Mouse (Mus musculus) 3134 (cell line): ENCODE data around the gene Nploc4.

Experiments
- DNase-seq: peaks from one replicate; pipeline ENCODE4 v3.0.0-alpha.2; 2011; ENCODE audit warnings: low spot score; ENCODE audit not compliant: insufficient read length; ENCODE audit errors: extremely low read depth

The Nploc4 gene

GRCm38 (mm10) chr11:120437152-120437856 lies at the start of gene Nploc4:
Gene Nploc4 (minus strand): TSS chr11:120437708.
- DNase-seq, result peak; percentile 87

DNA sequence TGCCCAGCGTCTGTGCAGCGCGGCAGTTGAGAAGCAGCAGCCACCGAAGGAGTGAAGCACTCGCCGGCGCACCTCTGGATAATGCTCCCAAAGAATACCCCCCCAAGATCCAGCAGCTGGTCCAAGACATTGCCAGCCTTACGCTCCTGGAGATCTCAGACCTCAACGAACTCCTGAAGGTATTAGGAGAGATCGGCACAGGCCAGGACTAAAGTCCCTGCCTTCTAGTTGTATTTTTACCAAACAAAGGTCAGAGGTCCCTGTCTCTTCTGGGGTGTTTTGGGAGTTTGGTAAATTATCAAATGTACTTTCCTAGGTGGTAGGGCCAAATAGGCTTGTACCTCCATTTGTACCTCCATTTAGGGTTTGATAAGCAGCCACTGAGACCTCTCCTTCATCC lies 47.7 kb upstream of the Nploc4 start:
- no peak for DNase-seq

DNA sequence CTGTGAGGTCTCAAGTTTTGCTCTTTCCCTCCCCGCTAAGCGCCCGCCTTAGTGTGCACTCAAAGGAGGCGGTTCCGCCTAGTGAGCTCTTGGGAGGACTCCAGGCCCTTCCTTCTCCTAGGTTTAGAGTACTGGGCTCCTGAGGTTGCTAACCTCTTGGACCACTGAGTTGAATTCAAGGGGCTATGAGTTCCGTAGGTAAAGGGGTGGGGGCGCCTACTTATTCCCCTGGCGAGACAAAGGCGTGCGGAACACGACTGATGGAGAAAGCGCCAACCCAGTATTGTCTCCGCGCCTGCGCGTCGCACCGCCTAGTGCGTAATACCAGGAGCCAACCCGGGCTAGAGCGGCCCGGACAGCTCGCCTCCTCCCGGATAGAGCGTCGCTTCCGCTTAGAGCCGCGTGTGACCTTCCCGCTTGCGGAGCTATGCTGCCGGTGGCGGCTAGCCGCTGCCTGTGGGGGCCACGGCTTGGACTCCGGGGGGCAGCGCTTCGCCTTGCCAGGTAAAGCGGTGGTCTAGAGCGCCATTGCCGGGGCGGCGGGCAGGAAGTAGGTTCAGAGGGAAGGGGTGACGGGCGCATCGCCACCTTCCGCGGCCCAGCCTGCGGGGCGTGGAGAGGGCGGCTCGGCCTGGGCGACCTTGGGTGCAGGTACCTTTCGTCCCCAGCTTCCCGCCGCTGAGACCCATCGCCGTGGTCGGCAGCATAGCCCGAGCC lies 46.9 kb upstream of the Nploc4 start, which contains the start of gene Mrpl12:
Gene Mrpl12, plus strand, starts transcription at position 349 of the 717 bp plus-strand sequence.
- DNase-seq, result peak; percentile 92

DNA sequence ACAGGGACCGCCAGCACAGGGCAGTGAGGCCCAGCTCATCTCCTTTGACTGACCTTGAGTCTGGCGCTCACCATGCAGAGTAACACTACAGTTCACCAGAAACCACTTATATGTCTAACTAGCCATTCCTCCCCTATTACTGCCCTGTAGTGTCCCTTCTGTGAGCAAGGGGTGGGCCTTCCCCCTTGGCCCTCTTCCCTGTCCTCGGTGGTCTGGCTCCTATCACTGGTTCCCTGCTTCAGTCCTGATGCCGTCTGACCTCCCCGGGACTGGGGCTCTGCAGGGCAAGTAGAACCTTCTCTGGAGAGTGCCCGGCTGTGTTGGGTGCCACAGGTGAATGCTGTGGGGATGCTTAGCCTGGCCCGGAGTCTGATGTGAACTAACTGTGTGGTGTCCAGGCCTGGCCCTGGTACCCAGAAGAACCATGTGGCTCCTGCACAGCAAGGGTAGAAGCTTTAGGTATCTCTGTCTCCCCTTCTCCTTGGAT lies 46.0 kb upstream of the Nploc4 start:
- no peak for DNase-seq

- DNase-seq, result no peak
Measured at GRCm38 (mm10) chr11:120472052-120472451, 34.5 kb upstream of the Nploc4 start.

DNA sequence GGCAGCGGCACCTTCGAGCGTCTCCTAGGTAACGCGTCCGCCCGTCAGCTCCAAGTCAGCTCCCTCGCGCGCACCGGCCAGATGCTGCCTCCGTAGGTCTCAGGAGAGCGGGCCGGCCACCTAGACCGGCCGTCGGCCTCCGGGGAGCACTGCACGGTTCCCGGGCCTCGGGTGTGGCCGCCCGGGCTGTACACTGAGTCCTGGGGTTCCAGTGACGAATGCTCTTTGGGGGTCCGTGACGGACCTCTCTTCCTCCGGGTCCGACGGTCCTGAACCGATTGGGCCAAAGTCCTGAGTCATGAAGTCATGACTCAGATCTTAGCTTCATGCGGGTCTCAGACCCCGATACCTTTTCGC lies 30.2 kb upstream of the Nploc4 start:
- DNase-seq, result no peak

- peak; percentile 98 for DNase-seq
Measured at GRCm38 (mm10) chr11:120467051-120467735, 29.7 kb upstream of the Nploc4 start, which contains the start of gene Arl16. Gene Arl16 (minus strand): TSS chr11:120467607.

- DNase-seq, result peak; percentile 72
Measured at GRCm38 (mm10) chr11:120465521-120465920, 28.0 kb upstream of the Nploc4 start.

DNA sequence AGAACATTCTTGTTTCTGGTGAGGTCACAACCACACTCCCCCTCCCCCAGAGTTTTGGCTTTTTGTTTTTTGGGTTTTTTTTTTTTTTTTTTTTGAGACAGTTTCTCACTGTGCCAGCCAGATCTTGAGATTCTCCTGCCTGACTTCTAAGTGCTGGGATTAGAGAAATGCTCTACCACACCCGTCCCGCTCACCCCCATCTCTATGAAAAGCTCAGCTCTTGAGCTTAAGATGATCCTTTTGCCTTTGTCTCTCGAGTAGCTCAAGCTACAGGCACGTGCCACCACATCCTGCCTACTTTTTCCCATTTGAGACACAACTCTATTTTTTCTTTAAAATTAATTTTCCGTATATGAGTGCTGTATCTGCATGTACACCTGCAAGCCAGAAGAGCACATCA lies 26.9 kb upstream of the Nploc4 start:
- DNase-seq, result no peak

- no peak for DNase-seq
Measured at GRCm38 (mm10) chr11:120463536-120463935, 26.0 kb upstream of the Nploc4 start.

- no peak for DNase-seq
Measured at GRCm38 (mm10) chr11:120458847-120459597, 21.5 kb upstream of the Nploc4 start.

DNA sequence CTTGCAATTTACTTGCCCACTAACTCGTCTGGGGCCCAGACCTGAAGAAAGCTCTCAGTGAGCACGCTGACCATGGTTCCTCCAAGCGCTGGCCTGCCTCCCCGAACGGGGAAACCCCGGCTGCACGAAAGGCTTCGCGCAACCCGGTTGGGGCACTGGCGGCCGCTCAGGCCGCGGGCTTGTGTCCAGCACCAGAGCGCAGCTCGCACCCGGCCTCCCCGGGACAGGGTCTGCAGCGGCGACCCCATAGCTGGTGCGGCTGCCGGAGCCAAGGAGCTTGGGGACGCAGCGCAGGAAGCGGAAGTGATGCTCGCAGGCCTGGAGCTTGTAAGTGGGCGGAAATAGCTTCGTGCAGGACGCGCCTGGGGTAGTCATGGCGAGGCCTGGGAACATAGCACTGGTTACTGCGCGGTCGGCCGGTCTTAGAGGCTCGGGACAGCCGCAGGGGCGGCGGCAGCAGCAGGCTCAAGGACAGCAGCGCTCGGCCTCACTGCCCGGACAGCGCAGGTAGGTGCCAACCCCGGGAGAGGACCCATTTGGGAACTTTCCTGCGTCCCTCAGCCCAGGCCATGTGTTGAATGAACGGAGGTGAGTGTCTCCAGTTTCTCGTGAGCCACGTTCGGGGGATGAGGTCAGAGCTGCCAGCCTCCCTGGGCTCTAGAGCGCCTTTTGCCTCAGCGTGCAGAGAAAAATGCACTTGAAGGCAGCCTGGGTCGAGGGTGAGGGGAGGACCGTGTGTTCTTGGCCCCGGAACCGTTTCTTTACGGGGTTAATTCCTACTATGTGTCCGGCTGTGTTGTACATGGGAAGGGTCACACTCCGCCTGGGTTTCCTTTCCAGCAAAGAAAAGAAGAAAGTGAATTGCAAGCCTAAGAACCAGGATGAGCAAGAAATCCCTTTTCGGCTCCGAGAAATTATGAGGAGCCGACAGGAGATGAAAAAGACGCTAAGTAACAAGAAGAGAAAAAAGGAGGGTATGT lies 20.6 kb upstream of the Nploc4 start, which contains the start of the genes Oxld1 and Ccdc137:
Gene Oxld1, minus strand, starts transcription at position 297 of the 980 bp plus-strand sequence.
Gene Ccdc137, plus strand, starts transcription at position 344 of the 980 bp plus-strand sequence.
- DNase-seq, result peak; percentile 91

DNA sequence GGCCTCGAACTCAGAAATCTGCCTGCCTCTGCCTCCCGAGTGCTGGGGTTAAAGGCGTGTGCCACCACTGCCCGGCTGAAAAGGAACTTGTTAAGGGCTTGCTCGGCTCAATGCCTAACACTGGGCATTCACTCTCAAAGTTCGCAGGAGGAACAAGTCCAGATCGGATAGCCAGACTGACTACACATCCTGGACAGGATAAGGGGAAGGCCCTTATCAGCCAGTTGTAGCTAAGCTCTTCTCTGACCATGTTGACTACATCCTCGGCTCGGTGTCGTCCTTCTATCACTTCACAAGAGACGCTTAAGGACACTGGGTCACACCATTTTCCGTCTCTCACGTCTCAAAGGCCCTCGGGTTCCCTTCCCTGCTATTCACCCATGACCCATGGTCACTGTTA lies 19.9 kb upstream of the Nploc4 start:
- no peak for DNase-seq

DNA sequence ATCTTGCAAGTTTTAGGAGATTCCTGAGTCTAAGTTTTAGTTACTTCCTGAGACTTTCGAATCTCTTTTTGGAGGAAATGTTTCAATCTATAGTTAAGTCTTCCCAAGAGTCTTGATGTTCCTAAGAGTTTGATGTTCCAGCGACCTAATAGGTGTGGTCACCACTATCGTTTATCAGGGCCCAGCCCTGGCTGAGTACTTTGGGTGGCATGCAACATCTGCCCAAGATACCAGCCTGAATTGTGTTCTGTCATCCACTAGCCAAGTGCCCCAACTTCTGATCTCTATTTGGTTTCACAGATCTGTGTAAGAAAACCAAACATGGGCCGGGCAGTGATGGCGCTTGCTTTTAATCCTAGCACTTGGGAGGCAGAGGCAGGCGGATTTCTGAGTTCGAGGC lies 17.9 kb upstream of the Nploc4 start:
- DNase-seq, result no peak

- no peak for DNase-seq
Measured at GRCm38 (mm10) chr11:120454965-120455364, 17.5 kb upstream of the Nploc4 start.

DNA sequence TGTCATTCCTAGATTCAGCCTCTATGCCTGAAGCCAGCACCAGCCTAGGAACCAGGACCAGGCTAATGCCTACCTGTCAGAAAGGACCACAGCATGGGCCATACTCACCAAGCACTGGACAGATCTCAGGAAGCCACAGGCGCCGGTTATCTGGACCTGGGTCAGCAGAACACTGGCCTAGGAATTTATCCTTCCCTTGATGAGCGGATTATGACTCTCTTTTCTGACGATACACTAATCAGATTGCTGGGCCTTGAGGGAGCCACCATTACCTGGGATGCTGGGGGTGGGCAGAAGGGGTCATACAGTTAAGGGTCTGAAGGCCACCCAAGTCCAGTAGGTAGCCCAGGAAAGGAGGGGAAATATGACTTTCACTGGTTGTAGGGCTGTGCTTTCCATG lies 15.8 kb upstream of the Nploc4 start, which contains the start of gene Pde6g:
Gene Pde6g, minus strand, starts transcription at position 195 of the 400 bp plus-strand sequence.
- DNase-seq, result no peak

GRCm38 (mm10) chr11:120452246-120452645 lies 14.7 kb upstream of the Nploc4 start:
- no peak for DNase-seq

DNA sequence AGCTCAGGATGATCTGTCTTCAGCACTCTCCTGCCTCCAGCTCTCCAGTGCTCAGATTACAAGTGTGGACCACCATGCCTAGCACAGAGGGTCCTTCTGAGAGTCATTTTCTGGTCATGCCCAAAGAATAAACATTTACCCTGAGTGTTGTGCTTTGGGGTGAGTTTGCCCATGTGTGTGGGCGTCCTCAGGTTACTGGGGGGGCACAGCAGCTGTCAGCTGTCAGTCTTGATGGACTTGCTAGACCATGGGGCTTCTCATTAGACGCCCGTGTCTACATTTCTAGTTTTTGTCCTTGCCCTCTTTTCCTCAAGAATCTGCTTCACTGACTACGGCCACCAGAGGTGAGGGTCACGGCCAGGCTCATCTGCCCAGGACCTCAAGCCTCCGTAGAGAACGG lies 9.7 kb upstream of the Nploc4 start:
- DNase-seq, result no peak

DNA sequence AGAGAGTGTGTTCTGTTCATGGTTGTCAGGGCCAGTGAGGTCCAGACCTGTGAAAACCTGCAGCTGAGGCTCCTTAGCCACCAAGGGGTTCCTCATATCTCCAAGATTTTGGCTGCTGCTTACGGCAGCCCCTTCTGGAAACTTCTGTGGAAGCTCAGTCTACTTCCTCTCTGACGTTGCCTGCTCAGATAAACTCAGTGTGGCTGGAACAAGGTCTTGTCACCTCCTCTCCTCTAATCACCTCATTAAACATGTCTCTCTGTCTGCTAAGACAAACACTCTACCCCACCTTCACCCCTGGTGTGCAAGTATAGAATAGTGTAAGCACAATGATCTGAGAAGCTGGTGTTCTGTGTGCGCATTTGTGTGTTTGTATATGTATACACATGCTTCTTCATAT lies 8.0 kb upstream of the Nploc4 start:
- DNase-seq, result no peak
